Mouse (Mus musculus) liver, adult 2 months (tissue): ENCODE measurements around the gene Ndufs1.

Experiments used
- CTCF ChIP-seq: fragments of 200-500 bp; IDR thresholded peaks from 2 replicates; pipeline ENCODE4 v1.5.1; 2011; ENCODE audit warnings: low read depth, low read length, control low read depth
- POLR2A ChIP-seq: fragments of 200-500 bp; IDR thresholded peaks from 2 replicates; pipeline ENCODE4 v1.6.1; 2011; ENCODE audit warnings: low read length, control low read depth; ENCODE audit not compliant: insufficient read depth; ENCODE audit errors: extremely low read depth

GRCm38 (mm10) chr1:63182212-63182611 is 5.6 kb upstream of the Ndufs1 start:
- no peak for TF ChIP-seq CTCF
- no peak for TF ChIP-seq POLR2A
